ENCODE assay signal across 21 mouse cellular contexts in genomic region chr2:172034281-172034680, GRCm38 (mm10). TPM values are rescaled to one million over a fixed set of nuclear protein-coding genes. Genes with fewer than 3 reads are reported as not detected.
A peak's percentile ranks its signal among the peaks of the same experiment; 100 is the strongest.
DNase-seq lines count a peak whose midpoint lies in the region; ATAC-seq lines count a peak whose summit lies in the region.
"Had no signal": no experiment of that assay in that cellular context is flagged by ENCODE, and none has a peak within 500 bp of the region (broad histone marks: within the 10 kb centered on the region; RNA-seq: fewer than 3 reads in every experiment).

No protein-coding gene starts in this region.

- no peaks in the 10 kb centered on the region for H3K4me1 ChIP-seq in embryonic facial prominence, embryonic 14.5 days (ENCODE audit: control insufficient read depth, insufficient read depth, low read length)
- H3K4me1 ChIP-seq: embryonic facial prominence, embryonic 12.5 days; forebrain, embryonic 12.5 days; heart, embryonic 15.5 days had no signal

- H3K27me3 ChIP-seq in embryonic facial prominence, embryonic 14.5 days (replicated peaks; ENCODE audit: control insufficient read depth, insufficient read depth, low read length): peaks cover 1% of the 10 kb centered on the region; the same call in 1 of the 2 replicates
- H3K27me3 ChIP-seq: CH12.LX had no signal

- ATAC-seq in embryonic facial prominence, embryonic 14.5 days (ENCODE audit: low read depth): no peak
- ATAC-seq: forebrain, embryonic 16.5 days had no signal

- no peaks in the 10 kb centered on the region for H3K9me3 ChIP-seq in embryonic facial prominence, embryonic 14.5 days (ENCODE audit: control insufficient read depth, low read length)
- H3K9me3 ChIP-seq: embryonic facial prominence, embryonic 12.5 days; forebrain, embryonic 12.5 days; heart, embryonic 15.5 days had no signal

- no peak overlapping the region for H3K4me3 ChIP-seq in embryonic facial prominence, embryonic 14.5 days (ENCODE audit: low read depth, low read length)
- H3K4me3 ChIP-seq: embryonic facial prominence, embryonic 12.5 days; forebrain, embryonic 12.5 days; heart, adult 2 months; heart, embryonic 15.5 days had no signal

- peak; percentile 25 for DNase-seq in kidney, postnatal 10 days
- no peak for DNase-seq in kidney, adult 9 months
- peak; percentile 33 for DNase-seq in testis, postnatal 14 days (ENCODE audit: low spot score)
- no peak for DNase-seq in testis, postnatal 10 days (ENCODE audit: low spot score)
- DNase-seq in embryonic facial prominence, embryonic 14.5 days (ENCODE audit: low spot score): peak; percentile 17
- no peak for DNase-seq in cerebellum, postnatal 14 days
- DNase-seq: adrenal gland, adult 8-10 months; adrenal gland, postnatal 36 days; cerebellum, adult 2 months; cerebellum, postnatal 10 days; gastrocnemius, postnatal 14 days; heart, adult 2 months; heart, postnatal 14 days had no signal

- no peak overlapping the region for H3K9ac ChIP-seq in embryonic facial prominence, embryonic 14.5 days (ENCODE audit: low read depth, low read length)
- H3K9ac ChIP-seq: embryonic facial prominence, embryonic 12.5 days; forebrain, embryonic 12.5 days; heart, embryonic 15.5 days; hindbrain, embryonic 14.5 days had no signal

- H3K27ac ChIP-seq in embryonic facial prominence, embryonic 14.5 days (replicated peaks; ENCODE audit: low read depth, low read length): no peak overlapping the region
- H3K27ac ChIP-seq: embryonic facial prominence, embryonic 12.5 days; forebrain, embryonic 12.5 days; heart, adult 2 months; heart, embryonic 15.5 days; hindbrain, embryonic 14.5 days had no signal

- no peak overlapping the region for H3K4me2 ChIP-seq in embryonic facial prominence, embryonic 14.5 days (ENCODE audit: low read depth, low read length)
- H3K4me2 ChIP-seq: embryonic facial prominence, embryonic 12.5 days; forebrain, embryonic 12.5 days; heart, embryonic 11.5 days; heart, embryonic 15.5 days; hindbrain, embryonic 14.5 days had no signal

- 27% methylated on average over 5 of the region's 5 CpGs for WGBS in embryonic facial prominence, embryonic 14.5 days

- H3K36me3 ChIP-seq in embryonic facial prominence, embryonic 14.5 days (ENCODE audit: control insufficient read depth, insufficient read depth, low read length): no peaks in the 10 kb centered on the region
- H3K36me3 ChIP-seq: embryonic facial prominence, embryonic 12.5 days; forebrain, embryonic 12.5 days; heart, embryonic 15.5 days had no signal

RNA-seq across cellular contexts. Expression of gene Cbln4, which starts 9.0 kb away (rescaled TPM):
- polyA plus RNA-seq in embryonic facial prominence, embryonic 14.5 days (2014; fragmentation: Nextera tagmentation; extraction: Ambion mirVana): 1.0 and 1.3 TPM in 2 replicates
- polyA plus RNA-seq: gonadal fat pad, adult 2 months; heart, adult 2 months had no signal

Comparison
In these comparisons a context has a peak if more than half of its experiments do, and no peak if none do; other contexts are left out.
1. DNase-seq: peak in kidney, postnatal 10 days (single experiment), testis, postnatal 14 days (single experiment) and embryonic facial prominence, embryonic 14.5 days (single experiment); none in kidney, adult 9 months (single experiment), testis, postnatal 10 days (single experiment) and cerebellum, postnatal 14 days (0 of 2).